Mouse (Mus musculus) liver, adult 2 months (tissue): ENCODE measurements at regions not wholly inside any gene's neighbourhood (a gene's known extent, or its start where the extent isn't known, plus 50 kb on each side); places are given as distances from the start of the nearest gene placed in this dataset.

ENCODE experiments used
- CTCF ChIP-seq: fragments of 200-500 bp; IDR thresholded peaks from 2 replicates; pipeline ENCODE4 v1.5.1; 2011; ENCODE audit warnings: low read depth, low read length, control low read depth
- POLR2A ChIP-seq: fragments of 200-500 bp; IDR thresholded peaks from 2 replicates; pipeline ENCODE4 v1.6.1; 2011; ENCODE audit warnings: low read length, control low read depth; ENCODE audit not compliant: insufficient read depth; ENCODE audit errors: extremely low read depth

GRCm38 (mm10) chr3:101522246-101522920 is 82.1 kb downstream of the Atp1a1 start:
- TF ChIP-seq CTCF (no peak), POLR2A (no peak)
